In genomic region chr5:135395826-135396225, GRCm38 (mm10) we compare ENCODE assay signal across 7 mouse cellular contexts. TPM values are rescaled to one million over a fixed set of nuclear protein-coding genes. Genes with fewer than 3 reads are reported as not detected.
A peak's percentile ranks its signal among the peaks of the same experiment; 100 is the strongest.
DNase-seq lines count a peak whose midpoint lies in the region; ATAC-seq and TF ChIP-seq lines count a peak whose summit lies in the region.

No protein-coding gene starts in this region.

- TF ChIP-seq RAD21 in CH12.LX (IDR thresholded peaks at IDR 0.05; ENCODE audit: low read depth, low read length), result peak; percentile 59

- no peaks in the 10 kb centered on the region for H3K27me3 ChIP-seq in hindbrain, embryonic 14.5 days (ENCODE audit: control insufficient read depth, insufficient read depth, low read length)
- H3K27me3 ChIP-seq in hindbrain, embryonic 16.5 days (replicated peaks; ENCODE audit: control insufficient read depth, insufficient read depth, low read length), result 0 out of 2 replicates have a peak, but pooled peaks cover 2% of the 10 kb centered on the region
- H3K27me3 ChIP-seq in CH12.LX (replicated peaks), result peaks cover 5% of the 10 kb centered on the region
- no peaks in the 10 kb centered on the region for H3K27me3 ChIP-seq in Patski

- H3K4me2 ChIP-seq in hindbrain, embryonic 14.5 days (replicated peaks), result no peak overlapping the region
- H3K4me2 ChIP-seq in hindbrain, embryonic 16.5 days (ENCODE audit: low read length), result no peak overlapping the region
- H3K4me2 ChIP-seq in CH12.LX (ENCODE audit: insufficient read depth, low read depth, poor library complexity, severe bottlenecking), result no peak overlapping the region

- in situ Hi-C loops in CH12.LX (cut with MboI; ENCODE audit: low pct_ligation_motif_present, low pct_unique_long_range_greater_than_20kb, low sequenced_read_pairs) (no loop called here), Patski (cut with MboI; ENCODE audit: low pct_unique_long_range_greater_than_20kb) (no loop called here)

- CTCF ChIA-PET in Patski (lab: Charles Lee), result interaction anchor here (0.9 to 1.6 kb wide), 14 partner anchors 12 to 376 kb away, joined by 3 to 6 read pairs (median 3); partner anchors contain the start of gene Nsun5

- no peak overlapping the region for H3K4me3 ChIP-seq in hindbrain, embryonic 14.5 days (replicated peaks; ENCODE audit: low read length)
- H3K4me3 ChIP-seq in hindbrain, embryonic 16.5 days (ENCODE audit: low read length), result no peak overlapping the region
- H3K4me3 ChIP-seq in CH12.LX (replicated peaks in 1 of 3; ENCODE audit: low read depth in 2 of 3, low read length in 2 of 3, poor library complexity in 1 of 3), result no peak overlapping the region

- WGBS in hindbrain, embryonic 14.5 days, result 60% methylated on average over 5 of the region's 5 CpGs
- WGBS in hindbrain, embryonic 16.5 days, result 57% methylated on average over 5 of the region's 5 CpGs

- peak; percentile 80 to 84 for TF ChIP-seq CTCF in CH12.LX (conservative IDR thresholded peaks at IDR 0.05 in 1 of 2, IDR thresholded peaks at IDR 0.05 in 1 of 2; ENCODE audit: low read depth in 2 of 2, low read length in 2 of 2)
- TF ChIP-seq CTCF in Patski (IDR thresholded peaks at IDR 0.05), result peak; percentile 87

- peaks cover 10% of the 10 kb centered on the region for H3K4me1 ChIP-seq in hindbrain, embryonic 14.5 days (replicated peaks; ENCODE audit: control insufficient read depth, insufficient read depth, low read length)
- peaks cover 17% of the 10 kb centered on the region for H3K4me1 ChIP-seq in hindbrain, embryonic 16.5 days (ENCODE audit: control insufficient read depth, insufficient read depth, low read depth, low read length)
- H3K4me1 ChIP-seq in CH12.LX (ENCODE audit: control insufficient read depth in 1 of 2, insufficient read depth in 2 of 2), result peaks cover 0 to 21% of the 10 kb centered on the region in 2 experiments; a peak in 3 of 4 replicates

- peaks cover 28% of the 10 kb centered on the region for H3K79me2 ChIP-seq in CH12.LX (replicated peaks; ENCODE audit: control insufficient read depth, extremely low read depth, insufficient read depth, poor library complexity, severe bottlenecking)

- no peak overlapping the region for H3K27ac ChIP-seq in hindbrain, embryonic 14.5 days
- no peak overlapping the region for H3K27ac ChIP-seq in hindbrain, embryonic 16.5 days (ENCODE audit: low read depth, low read length)
- H3K27ac ChIP-seq in CH12.LX (ENCODE audit: insufficient read depth, low read depth), result no peak overlapping the region

- no peak for ATAC-seq in hindbrain, embryonic 14.5 days (ENCODE audit: low FRiP score)
- no peak for ATAC-seq in hindbrain, embryonic 16.5 days
- no peak for ATAC-seq in Patski

- peaks cover 14% of the 10 kb centered on the region for H3K36me3 ChIP-seq in hindbrain, embryonic 14.5 days (replicated peaks; ENCODE audit: control insufficient read depth, insufficient read depth)
- peaks cover 10% of the 10 kb centered on the region for H3K36me3 ChIP-seq in hindbrain, embryonic 16.5 days (ENCODE audit: control insufficient read depth, insufficient read depth, low read length)
- peaks cover 15% of the 10 kb centered on the region in 2 experiments for H3K36me3 ChIP-seq in CH12.LX (replicated peaks in 1 of 2; ENCODE audit: control insufficient read depth in 1 of 2, insufficient read depth in 1 of 2, low read length in 1 of 2)

- no peak for TF ChIP-seq POLR2A in CH12.LX (IDR thresholded peaks at IDR 0.05; ENCODE audit: low read depth, low read length)

- no peaks in the 10 kb centered on the region for H3K9me3 ChIP-seq in hindbrain, embryonic 14.5 days (ENCODE audit: control insufficient read depth, low read length)
- no peaks in the 10 kb centered on the region for H3K9me3 ChIP-seq in hindbrain, embryonic 16.5 days (ENCODE audit: control insufficient read depth, low read length)
- no peaks in the 10 kb centered on the region for H3K9me3 ChIP-seq in CH12.LX (replicated peaks; ENCODE audit: low read length)

- no peak overlapping the region for H3K9ac ChIP-seq in hindbrain, embryonic 14.5 days
- no peak overlapping the region for H3K9ac ChIP-seq in hindbrain, embryonic 16.5 days (ENCODE audit: low read depth, low read length)
- H3K9ac ChIP-seq in CH12.LX (ENCODE audit: insufficient read depth, low read depth), result no peak overlapping the region

- POLR2A ChIA-PET in Patski (lab: Charles Lee), result interaction anchor here (1.0 kb wide), 1 partner anchor 29 kb away, joined by 3 read pairs; no protein-coding TSS in a partner anchor

- no peak for TF ChIP-seq EP300 in CH12.LX (IDR thresholded peaks at IDR 0.05; ENCODE audit: low read length)

- dilution Hi-C loops in CH12.LX (cut with MboI; ENCODE audit: extremely low pct_ligation_motif_present, extremely low pct_unique_long_range_greater_than_20kb, low sequenced_read_pairs), result no loop called here

- DNase-seq in hindbrain, embryonic 14.5 days (ENCODE audit: low spot score), result peak; percentile 52
- DNase-seq in CH12.LX (ENCODE audit: extremely low read depth) (peak; percentile 75), Patski (ENCODE audit: low read depth, low spot score) (no peak)
- peak; percentile 47 for DNase-seq in heart, postnatal 4 days
- peak; percentile 56 for DNase-seq in lung, postnatal 14 days
- no peak for DNase-seq in ovary, postnatal 36 days (ENCODE audit: low spot score)

TF ChIP-seq in CH12.LX, 34 proteins besides CTCF, POLR2A, EP300 and RAD21:
- TF ChIP-seq CHD2 (IDR thresholded peaks at IDR 0.05; ENCODE audit: low read length) (no peak), JUND (conservative IDR thresholded peaks at IDR 0.05; ENCODE audit: low read depth, low read length) (0 out of 2 replicates have a peak, but pooled peaks have one; percentile 15), E2F4 (IDR thresholded peaks at IDR 0.05; ENCODE audit: insufficient replicate concordance, low read depth, low read length) (0 out of 2 replicates have a peak, but pooled peaks have one; percentile 21), HCFC1 (IDR thresholded peaks at IDR 0.05; ENCODE audit: low read depth, low read length) (0 out of 2 replicates have a peak, but pooled peaks have one; percentile 17), TBP (conservative IDR thresholded peaks at IDR 0.05; ENCODE audit: low read depth, low read length) (no peak), SIN3A (IDR thresholded peaks at IDR 0.05; ENCODE audit: low read length) (0 out of 2 replicates have a peak, but pooled peaks have one; percentile 34), NELFE (IDR thresholded peaks at IDR 0.05; ENCODE audit: low read depth, low read length) (0 out of 2 replicates have a peak, but pooled peaks have one; percentile 39), SMC3 (IDR thresholded peaks at IDR 0.05; ENCODE audit: low read depth, low read length) (peak; percentile 51)

RNA-seq across cellular contexts. Expression of gene Pom121, which starts 1.5 kb away (rescaled TPM):
- 12.4 and 12.7 TPM in 2 replicates for polyA plus RNA-seq in hindbrain, embryonic 14.5 days (2014; fragmentation: Nextera tagmentation; extraction: Ambion mirVana)
- polyA plus RNA-seq in hindbrain, embryonic 16.5 days (2015; fragmentation: Nextera tagmentation; extraction: Ambion mirVana), result 7.4 and 9.1 TPM in 2 replicates
- 9.8 and 10.4 TPM in 2 replicates for total RNA-seq in CH12.LX (2012; rRNA removed)
- total RNA-seq in CH12.LX (2014; rRNA removed), result 2.4 and 3.4 TPM in 2 replicates
- 37.5 and 54.0 TPM in 2 replicates for polyA plus RNA-seq in CH12.LX (2012; ENCODE audit: insufficient read length, low read depth)
- 33.2 TPM for polyA plus RNA-seq in Patski (2021)
- 10 to 100 TPM; 31.9 to 32.1 TPM for total RNA-seq in heart, postnatal 4 days (2021)

RNA-seq across cellular contexts. Expression of gene Nsun5, which starts 26.1 kb away (rescaled TPM):
- polyA plus RNA-seq in hindbrain, embryonic 14.5 days (2014; fragmentation: Nextera tagmentation; extraction: Ambion mirVana), result 21.1 and 21.9 TPM in 2 replicates
- 30.7 and 35.1 TPM in 2 replicates for polyA plus RNA-seq in hindbrain, embryonic 16.5 days (2015; fragmentation: Nextera tagmentation; extraction: Ambion mirVana)
- total RNA-seq in CH12.LX (2012; rRNA removed) (27.6 and 37.4 TPM in 2 replicates), CH12.LX (2014; rRNA removed) (30.0 and 30.9 TPM in 2 replicates)
- polyA plus RNA-seq in CH12.LX (2012; ENCODE audit: insufficient read length, low read depth) (36.6 and 42.2 TPM in 2 replicates), Patski (2021) (28.7 TPM)
- 10 to 100 TPM; 14.5 to 15.1 TPM for total RNA-seq in heart, postnatal 4 days (2021)

RNA-seq across cellular contexts. Expression of gene Trim50, which starts 42.7 kb away (rescaled TPM):
- not detected in 2 replicates for polyA plus RNA-seq in hindbrain, embryonic 14.5 days (2014; fragmentation: Nextera tagmentation; extraction: Ambion mirVana)
- not detected in 2 replicates for polyA plus RNA-seq in hindbrain, embryonic 16.5 days (2015; fragmentation: Nextera tagmentation; extraction: Ambion mirVana)
- total RNA-seq in CH12.LX (2012; rRNA removed) (not detected in 2 replicates), CH12.LX (2014; rRNA removed) (not detected in 2 replicates)
- polyA plus RNA-seq in CH12.LX (2012; ENCODE audit: insufficient read length, low read depth) (not detected in 2 replicates), Patski (2021) (not detected)
- total RNA-seq in heart, postnatal 4 days (2021), result not detected

RNA-seq across cellular contexts. Expression of gene Fkbp6, which starts 46.0 kb away (rescaled TPM):
- polyA plus RNA-seq in hindbrain, embryonic 14.5 days (2014; fragmentation: Nextera tagmentation; extraction: Ambion mirVana), result 0.24 TPM in 1 of 2 replicates, not detected in the other
- polyA plus RNA-seq in hindbrain, embryonic 16.5 days (2015; fragmentation: Nextera tagmentation; extraction: Ambion mirVana), result 0.16 and 0.55 TPM in 2 replicates
- not detected in 2 replicates for total RNA-seq in CH12.LX (2012; rRNA removed)
- total RNA-seq in CH12.LX (2014; rRNA removed), result not detected in 2 replicates
- polyA plus RNA-seq in CH12.LX (2012; ENCODE audit: insufficient read length, low read depth), result not detected in 2 replicates
- not detected for polyA plus RNA-seq in Patski (2021)
- under 1 TPM; 0.69 to 0.74 TPM for total RNA-seq in heart, postnatal 4 days (2021)

Comparison
In these comparisons a context has a peak if more than half of its experiments do, and no peak if none do; other contexts are left out.
1. DNase-seq: peak in hindbrain, embryonic 14.5 days (single experiment), CH12.LX (single experiment), heart, postnatal 4 days (single experiment) and lung, postnatal 14 days (single experiment); none in Patski (single experiment) and ovary, postnatal 36 days (single experiment).